Mouse (Mus musculus) C2C12 (cell line): ENCODE measurements around the gene Ugt1a9.

Source experiments
- CEBPB ChIP-seq: IDR thresholded peaks from one replicate; pipeline ENCODE4 v1.6.1; 2011; ENCODE audit warnings: low read depth, mild to moderate bottlenecking, control low read depth, moderate library complexity
- CTCF ChIP-seq: IDR thresholded peaks from one replicate; pipeline ENCODE4 v1.5.1; 2011; ENCODE audit not compliant: control insufficient read depth, insufficient read depth, insufficient read length
- MAX ChIP-seq: IDR thresholded peaks from one replicate; pipeline ENCODE4 v1.6.1; 2011; ENCODE audit warnings: mild to moderate bottlenecking, control low read depth
- MYOG ChIP-seq: IDR thresholded peaks from one replicate; pipeline ENCODE4 v1.6.1; 2011; ENCODE audit not compliant: control insufficient read depth, insufficient read length; ENCODE audit errors: extremely low read depth
- USF1 ChIP-seq: IDR thresholded peaks from one replicate; pipeline ENCODE4 v1.6.1; 2011; ENCODE audit warnings: low read depth, mild to moderate bottlenecking, control low read depth, moderate library complexity

- TF ChIP-seq CTCF (no peak), USF1 (no peak), MYOG (no peak), MAX (no peak), CEBPB (no peak)
These were observed 162.2 kb downstream of the Ugt1a9 start for GRCm38 (mm10) chr1:88232664-88233380.
